Mouse (Mus musculus) lung, adult 2 months (tissue): ENCODE measurements around the gene Cldnd2.

Experiments
- CTCF ChIP-seq: fragments of 200-500 bp; IDR thresholded peaks from 2 replicates; pipeline ENCODE4 v1.5.1; 2011; ENCODE audit warnings: mild to moderate bottlenecking, low read length, control low read depth; ENCODE audit not compliant: insufficient read depth
- POLR2A ChIP-seq: fragments of 200-500 bp; IDR thresholded peaks from 2 replicates; pipeline ENCODE4 v1.6.1; 2011; ENCODE audit warnings: low read depth, mild to moderate bottlenecking, control low read depth, low read length, borderline replicate concordance; ENCODE audit errors: extremely low read depth

DNA sequence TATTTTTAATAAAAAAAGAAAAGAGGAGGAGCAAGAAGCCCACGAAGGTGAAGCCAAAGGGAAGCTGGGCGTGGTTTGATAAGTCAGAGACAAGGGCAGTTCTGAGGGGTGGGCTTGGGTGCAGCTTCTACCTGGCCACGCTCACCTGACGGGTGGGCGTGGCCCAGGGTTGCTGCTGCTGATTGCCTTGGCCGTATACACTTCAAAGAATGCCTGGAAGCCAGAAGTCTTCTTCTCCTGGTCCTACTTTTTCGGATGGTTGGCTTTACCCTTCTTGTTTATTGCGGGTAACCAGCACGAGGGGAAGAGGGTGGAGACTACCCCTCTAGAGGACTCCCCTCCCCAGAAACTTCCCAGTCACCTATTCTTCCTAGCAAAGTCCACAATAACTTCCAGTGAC lies 2.1 kb downstream of the Cldnd2 start:
- TF ChIP-seq CTCF (no peak), POLR2A (no peak)
